Mouse (Mus musculus) erythroblast, embryonic 14.5 days (primary cell): ENCODE results near the gene Ahctf1.

ENCODE experiments used
- GATA1 ChIP-seq: IDR thresholded peaks from 2 replicates; pipeline ENCODE4 v1.6.1; 2012; ENCODE audit warnings: low read length, inconsistent platforms, mixed read lengths
- TAL1 ChIP-seq: IDR thresholded peaks from 3 replicates; pipeline ENCODE4 v1.6.1; 2012; ENCODE audit warnings: low read length, inconsistent platforms, mixed read lengths

- TF ChIP-seq TAL1: no peak
- TF ChIP-seq GATA1: no peak
These were observed 42.9 kb downstream of the Ahctf1 start for GRCm38 (mm10) chr1:179760553-179760952.
